Mouse (Mus musculus): ENCODE measurements around the gene Unc119b.

DNA sequence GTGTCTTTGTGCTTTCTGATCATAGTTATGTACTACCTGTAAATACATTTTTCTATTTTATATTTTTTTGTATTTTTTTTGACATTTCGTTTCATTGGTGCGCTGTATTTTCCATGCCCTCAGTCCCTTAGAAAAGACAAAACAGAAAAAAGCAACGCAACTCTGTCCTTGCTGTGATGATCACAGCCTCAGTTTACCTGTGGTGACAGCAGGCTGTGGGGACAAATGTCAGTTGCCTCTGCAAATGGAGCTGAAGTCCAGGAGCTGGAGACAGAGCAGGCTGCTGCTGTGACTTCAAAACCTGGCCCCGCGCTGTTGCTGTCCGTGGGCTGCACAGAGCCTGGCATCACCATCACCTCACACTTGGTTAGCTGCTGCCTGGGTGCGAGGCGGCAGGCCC is 36.6 kb downstream of the Unc119b start, which contains the start of gene Gm10401:
- TF ChIP-seq CTCF (IDR thresholded peaks at IDR 0.05; ENCODE audit: control insufficient read depth, insufficient read depth, insufficient read length) = no peak
- no peak for TF ChIP-seq USF1 (IDR thresholded peaks at IDR 0.05; ENCODE audit: low read depth)
- no peak for TF ChIP-seq MYOD1 (IDR thresholded peaks at IDR 0.05; ENCODE audit: control insufficient read depth, insufficient read length, low read depth)
- no peak for TF ChIP-seq MAX (IDR thresholded peaks at IDR 0.05)
